Mouse (Mus musculus) gastrocnemius, adult 2 months (tissue): ENCODE measurements around the gene Ankrd60. TPM values are rescaled to one million over a fixed set of nuclear protein-coding genes. Genes with fewer than 3 reads are reported as not detected.

ENCODE experiments used
- DNase-seq: peaks from one replicate; pipeline ENCODE4 v3.0.0; 2022
- H3K27ac ChIP-seq: fragments of 200-600 bp; 2 replicates; pipeline ENCODE4 v1.8.1; 2022; ENCODE audit warnings: mild to moderate bottlenecking
- H3K4me3 ChIP-seq: fragments of 200-600 bp; 2 replicates; pipeline ENCODE4 v1.8.1; 2022; ENCODE audit warnings: mild to moderate bottlenecking, moderate library complexity
- CTCF ChIP-seq: fragments of 200-600 bp; IDR thresholded peaks from 2 replicates; pipeline ENCODE4 v1.8.1; 2022; ENCODE audit warnings: antibody characterized with exemption, mild to moderate bottlenecking, moderate library complexity
- intact Hi-C: fragments of 180-260 bp; cut with DNase I; formaldehyde crosslinking; loops from one replicate; pipeline ENCODE4 v1.15.1; 2025
- total RNA-seq, 2 experiments: library from RNA; stranded (reverse); gene quantifications; 2 replicates each; pipeline ENCODE4 v1.2.3; 2021

The Ankrd60 gene
- total RNA-seq, 2 experiments from 2014 or later: not detected

DNA sequence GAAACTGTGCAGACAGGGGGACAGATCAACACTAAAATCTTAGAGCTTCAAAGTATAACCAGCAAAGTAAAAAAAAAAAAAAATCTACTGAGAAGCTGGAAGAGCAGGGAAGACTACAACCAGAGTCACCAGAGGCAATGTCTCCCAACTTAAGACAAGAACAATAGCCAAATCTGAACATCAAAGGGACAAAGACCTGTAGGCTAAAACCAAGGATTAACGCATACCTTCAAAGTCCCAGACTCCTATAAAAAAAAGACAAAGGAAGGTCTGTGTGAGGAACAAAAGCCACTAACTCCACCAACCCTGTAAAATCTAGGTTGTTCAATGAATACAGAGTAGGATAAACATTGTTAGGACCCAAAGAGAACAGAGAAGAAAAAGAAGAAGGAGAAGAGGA, 23.7 kb upstream of the Ankrd60 start:
- H3K27ac ChIP-seq: no peak overlapping the region
- no peak overlapping the region for H3K4me3 ChIP-seq
- DNase-seq: no peak
- intact Hi-C loops: no loop called here
- TF ChIP-seq CTCF: no peak

DNA sequence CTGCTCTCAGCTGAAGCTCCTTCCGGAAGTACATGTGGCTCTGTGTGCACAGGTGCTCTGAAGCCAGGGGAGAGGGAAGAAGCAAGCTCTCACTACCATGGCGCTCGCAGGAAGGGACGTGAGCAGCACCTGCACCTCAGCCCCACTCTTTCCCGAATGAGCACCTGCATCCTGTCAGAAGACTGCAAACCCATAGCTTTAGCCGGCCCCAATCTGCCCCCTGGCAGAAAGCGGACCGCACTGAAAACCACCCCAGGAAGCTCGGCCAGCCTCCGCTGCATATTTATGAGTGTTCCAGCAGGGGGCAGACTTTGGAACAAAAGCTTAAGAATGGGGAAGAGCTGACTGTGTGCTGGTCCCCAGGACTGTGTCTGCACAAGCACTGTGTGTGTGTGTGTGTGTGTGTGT, 17.2 kb upstream of the Ankrd60 start:
- peak; percentile 57 for TF ChIP-seq CTCF
- intact Hi-C loops: no loop called here
- DNase-seq: no peak
- H3K27ac ChIP-seq: no peak overlapping the region
- no peak overlapping the region for H3K4me3 ChIP-seq

DNA sequence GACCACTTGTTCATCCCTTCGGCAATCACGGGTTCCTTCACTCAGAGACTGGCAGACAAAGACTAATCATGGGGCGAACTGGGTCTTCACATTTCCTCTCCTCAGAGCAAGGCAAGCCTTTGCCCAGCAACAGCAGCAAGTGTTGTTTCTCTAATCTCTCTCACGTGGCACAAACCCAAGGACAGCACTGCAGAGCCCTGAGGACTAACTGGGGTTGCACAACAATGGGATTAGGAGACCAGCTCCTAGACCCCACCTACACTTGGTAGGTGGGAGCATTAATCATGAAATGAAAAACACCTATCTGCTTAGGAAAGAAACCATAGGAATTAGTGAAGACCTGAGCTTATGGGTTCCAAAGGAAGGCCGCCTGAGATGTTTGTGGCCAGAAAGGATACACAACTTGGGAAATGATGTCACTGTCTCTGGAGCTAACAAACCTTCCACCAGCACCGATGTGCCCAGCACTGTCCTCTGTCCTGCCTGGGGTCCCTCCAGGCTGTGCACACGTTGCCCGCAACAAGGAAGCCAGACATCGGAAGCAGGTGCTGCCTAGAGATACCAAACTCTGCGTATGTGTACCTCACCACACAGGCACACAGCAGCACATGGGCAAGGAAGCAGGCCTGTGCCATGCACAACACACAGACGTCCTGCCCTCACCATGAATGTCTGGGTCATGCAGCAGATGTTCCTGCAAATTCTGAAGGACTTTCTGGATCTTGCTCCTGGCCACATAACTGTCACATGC, 16.3 kb upstream of the Ankrd60 start:
- intact Hi-C loops: loop anchor here (5.0 kb wide), 1 partner anchor 703 kb away; no protein-coding TSS in a partner anchor
- Histone ChIP-seq H3K4me3 (no peak overlapping the region), H3K27ac (no peak overlapping the region)
- TF ChIP-seq CTCF: no peak
- DNase-seq: no peak

DNA sequence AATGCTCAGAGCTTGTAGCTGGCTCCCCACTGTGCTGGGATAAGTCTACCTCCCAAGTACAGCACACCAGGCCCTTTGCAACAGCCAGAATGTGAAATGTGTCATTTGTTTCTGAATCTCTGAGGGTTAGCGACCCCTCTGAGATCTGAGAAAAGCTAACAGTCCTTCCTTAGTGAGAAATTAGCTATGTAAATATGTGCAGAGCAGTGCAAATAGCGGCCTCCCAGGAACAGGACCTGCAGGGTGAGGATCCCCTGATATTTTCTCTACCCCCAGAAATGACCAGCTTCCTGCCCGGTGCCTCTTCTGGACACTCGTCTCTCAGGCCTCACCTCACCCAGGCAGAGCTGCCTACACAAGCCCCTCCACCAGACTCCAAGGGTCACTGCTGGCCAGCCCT, 15.7 kb upstream of the Ankrd60 start:
- no peak for TF ChIP-seq CTCF

DNA sequence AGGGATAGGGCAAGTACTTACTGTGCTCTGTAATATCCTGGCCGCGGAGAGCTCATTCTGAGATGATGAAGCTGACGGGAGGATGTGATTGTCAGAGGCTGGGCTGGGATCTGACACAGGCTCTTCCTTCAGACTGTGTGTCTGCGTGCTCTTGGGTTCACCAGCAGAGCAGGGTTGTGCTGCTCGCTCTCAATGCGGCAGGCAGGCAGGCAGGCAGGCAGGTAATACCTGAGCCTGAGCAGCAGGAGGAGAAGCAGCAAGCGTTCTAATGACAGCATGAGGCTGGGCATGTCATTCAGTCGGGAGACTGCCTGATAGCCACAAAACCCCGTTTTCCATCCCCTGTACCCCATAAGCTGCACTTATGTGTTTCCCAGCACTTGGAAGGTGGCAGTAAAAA, 14.6 kb upstream of the Ankrd60 start:
- Histone ChIP-seq H3K27ac (no peak overlapping the region), H3K4me3 (no peak overlapping the region)
- intact Hi-C loops: loop anchor here (5.0 kb wide), 1 partner anchor 705 kb away; no protein-coding TSS in a partner anchor
- no peak for DNase-seq
- TF ChIP-seq CTCF: no peak

More for the DNA sequence above, 15.7 kb upstream of the Ankrd60 start:
- DNase-seq: no peak
- H3K27ac ChIP-seq: no peak overlapping the region
- intact Hi-C loops: loop anchor here (5.0 kb wide), 1 partner anchor 703 kb away; no protein-coding TSS in a partner anchor
- no peak overlapping the region for H3K4me3 ChIP-seq

DNA sequence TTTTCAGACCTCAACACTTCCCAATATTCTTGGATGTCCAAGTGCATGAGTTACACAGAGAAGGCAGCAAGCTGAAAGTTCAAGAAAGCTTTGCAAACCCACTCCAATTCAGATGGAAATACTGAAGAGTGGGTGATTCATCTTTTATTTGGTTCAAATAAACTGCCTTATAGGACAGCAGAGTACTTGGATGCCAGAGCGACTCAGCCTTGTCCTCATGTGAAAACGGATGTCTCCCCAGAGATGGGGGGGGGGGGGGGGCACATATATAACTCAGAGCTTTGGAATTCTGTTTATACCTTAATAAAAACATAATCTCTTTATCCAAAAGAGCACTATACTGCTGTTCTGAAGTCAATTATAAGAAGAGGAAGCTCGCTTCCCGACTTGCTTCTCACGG, 9.2 kb upstream of the Ankrd60 start:
- H3K4me3 ChIP-seq: no peak overlapping the region
- intact Hi-C loops: loop anchor here (5.0 kb wide), 2 partner anchors 490 to 695 kb away; partner anchors contain the start of genes Gnas and Stx16
- no peak for TF ChIP-seq CTCF
- DNase-seq: no peak
- H3K27ac ChIP-seq: no peak overlapping the region

DNA sequence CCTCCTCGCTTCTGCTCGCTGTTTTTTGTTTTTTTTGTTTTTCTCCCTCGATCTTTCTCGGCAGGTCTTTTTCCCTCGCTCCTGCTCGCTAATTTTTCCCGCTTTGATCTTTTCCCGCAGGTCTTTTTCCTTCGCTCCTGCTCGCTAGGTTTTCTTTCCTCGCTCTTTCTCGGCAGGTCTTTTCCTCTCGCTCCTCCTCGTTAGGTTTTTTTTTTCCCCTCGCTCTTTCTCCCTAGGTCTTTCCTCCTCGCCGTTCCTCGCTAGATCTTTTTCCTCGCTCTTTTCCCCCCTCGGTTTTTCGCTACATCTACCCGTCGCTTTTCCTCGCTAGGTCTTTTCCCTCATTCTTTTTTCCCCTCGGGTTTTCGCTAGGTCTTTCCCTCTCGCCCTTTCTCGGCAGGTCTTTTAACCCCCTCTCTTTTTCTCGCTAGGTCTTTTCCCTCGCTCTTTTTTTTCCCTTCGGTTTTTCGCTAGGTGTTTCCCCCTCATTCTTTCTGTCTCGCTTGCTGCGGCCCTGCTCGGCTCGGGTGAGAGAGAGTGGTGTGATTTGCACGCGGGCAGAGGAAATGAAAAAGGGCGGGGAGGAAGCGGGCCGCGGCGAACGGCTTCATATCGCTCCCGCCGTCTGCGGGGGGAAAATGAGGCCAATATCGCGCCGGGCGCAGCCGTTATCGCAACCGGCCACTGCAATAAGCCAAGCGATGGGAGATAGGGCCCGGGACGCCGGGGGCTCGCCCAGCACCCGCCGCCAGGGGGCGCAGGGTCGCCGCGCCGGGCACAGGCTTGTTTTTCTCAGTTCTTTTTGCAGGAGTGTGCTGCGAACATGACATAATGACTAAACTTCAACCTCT, 8.2 kb upstream of the Ankrd60 start:
- intact Hi-C loops: loop anchor here (5.0 kb wide), 2 partner anchors 491 to 696 kb away; partner anchors contain the start of genes Gnas and Stx16
- peak; percentile 85 for DNase-seq
- Histone ChIP-seq H3K4me3 (peak overlapping the region; percentile 73), H3K27ac (peak overlapping the region; percentile 66)
- no peak; the same call in 1 of the 2 replicates for TF ChIP-seq CTCF

DNA sequence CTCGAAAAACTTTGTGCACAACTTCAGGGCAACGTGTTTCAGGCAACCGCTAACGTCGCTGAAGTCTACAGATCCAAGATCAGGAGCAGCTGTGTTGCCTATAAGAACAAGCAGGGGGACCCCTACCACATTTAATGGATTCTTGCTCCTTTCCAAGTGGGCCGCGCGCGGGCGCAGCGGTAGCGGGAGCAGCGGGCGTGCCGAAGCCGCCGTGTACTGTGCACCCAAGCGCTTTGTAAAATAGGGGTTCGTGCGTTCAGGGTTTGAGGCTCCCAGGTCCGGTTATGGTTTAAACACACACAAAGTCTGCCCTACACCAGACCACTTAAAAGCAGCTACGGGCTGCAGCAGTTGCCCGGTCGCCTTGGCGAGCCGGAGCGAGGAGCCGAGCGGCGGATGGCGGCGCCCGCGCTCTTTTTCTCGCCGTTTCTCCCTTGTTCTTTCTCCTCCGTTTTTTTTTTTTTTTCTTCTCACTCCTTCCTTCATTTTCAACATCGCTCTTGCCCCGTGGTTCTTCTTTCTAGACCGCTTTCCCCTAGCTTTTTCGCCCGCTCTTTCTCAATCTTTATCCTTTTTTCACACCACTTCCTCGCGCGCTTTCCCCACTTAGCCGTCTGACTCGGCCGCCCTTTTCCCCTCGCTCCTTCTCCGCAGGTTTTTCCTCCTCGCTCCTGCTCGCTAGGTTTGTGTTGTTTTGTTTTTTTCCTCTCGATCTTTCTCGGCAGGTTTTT, 7.4 kb upstream of the Ankrd60 start:
- H3K27ac ChIP-seq: peak overlapping the region; percentile 66
- no peak for TF ChIP-seq CTCF
- H3K4me3 ChIP-seq: peak overlapping the region; percentile 73
- intact Hi-C loops: loop anchor here (5.0 kb wide), 2 partner anchors 492 to 697 kb away; partner anchors contain the start of genes Gnas and Stx16
- DNase-seq: peak; percentile 36

DNA sequence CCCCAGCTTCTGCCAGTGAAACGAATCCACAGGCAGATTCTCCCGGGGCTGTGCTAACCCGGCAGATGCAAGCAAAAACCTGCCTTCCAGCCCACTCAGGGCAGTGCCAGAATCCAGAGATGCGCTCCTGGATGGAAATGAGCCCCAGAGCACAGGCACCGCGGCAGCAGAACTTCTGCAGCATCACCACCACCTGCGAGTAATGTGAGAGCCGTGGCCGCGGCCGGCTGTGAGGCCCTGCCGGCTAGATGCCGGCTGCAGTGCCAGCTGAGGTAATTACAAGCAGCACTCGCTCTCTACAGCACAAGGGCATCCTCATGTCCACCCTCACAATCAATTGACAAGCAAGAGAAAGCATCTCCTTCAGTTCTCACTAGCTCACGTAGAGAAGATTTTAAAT, 6.2 kb upstream of the Ankrd60 start:
- intact Hi-C loops: loop anchor here (5.0 kb wide), 1 partner anchor 528 kb away; the partner anchor contains the start of gene Npepl1
- no peak for TF ChIP-seq CTCF
- peak overlapping the region; percentile 35; the same call in 1 of the 2 replicates for H3K27ac ChIP-seq
- DNase-seq: peak; percentile 39
- H3K4me3 ChIP-seq: no peak overlapping the region

DNA sequence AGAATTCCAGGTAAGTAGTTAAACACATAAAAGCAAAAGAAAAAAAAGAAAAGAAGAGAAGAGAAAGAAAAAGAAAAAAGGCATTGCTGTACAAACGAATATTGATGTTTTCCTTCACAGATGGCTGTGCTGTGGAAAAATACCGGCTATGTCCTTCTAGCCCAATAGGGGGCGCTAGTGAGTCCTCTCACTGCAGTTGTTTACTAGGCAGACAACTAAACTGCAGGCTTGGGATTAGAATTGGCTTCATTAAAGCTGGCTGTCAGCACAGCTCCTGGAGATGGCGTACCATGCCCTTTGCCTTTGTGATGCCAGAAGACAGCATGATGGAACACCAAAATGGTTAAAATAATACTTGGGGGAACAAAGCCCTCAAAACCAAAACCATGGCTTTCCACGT, 5.3 kb upstream of the Ankrd60 start:
- peak; percentile 85 for TF ChIP-seq CTCF
- DNase-seq: peak; percentile 12
- intact Hi-C loops: loop anchor here (5.0 kb wide), 1 partner anchor 529 kb away; the partner anchor contains the start of gene Npepl1
- Histone ChIP-seq H3K27ac (no peak overlapping the region), H3K4me3 (no peak overlapping the region)

DNA sequence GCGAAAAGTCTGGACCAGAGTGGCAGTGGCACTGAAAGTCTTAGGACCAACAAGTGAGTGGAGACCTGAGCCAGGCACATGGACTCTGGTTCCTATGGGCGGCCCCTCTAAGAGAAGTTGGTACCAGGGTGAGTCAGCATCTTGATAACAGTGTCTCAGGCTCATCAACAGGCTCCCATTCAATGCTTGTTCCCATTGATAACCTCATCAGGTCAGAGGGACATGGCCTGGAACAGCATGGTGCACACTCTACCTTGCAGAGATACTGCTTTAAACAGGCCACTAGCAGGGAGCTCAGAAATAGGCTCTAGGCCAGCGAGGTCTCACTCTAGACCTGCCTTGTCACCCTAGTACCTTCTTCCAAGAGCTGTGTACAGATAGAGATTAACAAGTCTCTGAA, 4.7 kb upstream of the Ankrd60 start:
- Histone ChIP-seq H3K4me3 (no peak overlapping the region), H3K27ac (no peak overlapping the region)
- DNase-seq: peak; percentile 10
- no peak for TF ChIP-seq CTCF
- intact Hi-C loops: loop anchor here (5.0 kb wide), 1 partner anchor 529 kb away; the partner anchor contains the start of gene Npepl1

DNA sequence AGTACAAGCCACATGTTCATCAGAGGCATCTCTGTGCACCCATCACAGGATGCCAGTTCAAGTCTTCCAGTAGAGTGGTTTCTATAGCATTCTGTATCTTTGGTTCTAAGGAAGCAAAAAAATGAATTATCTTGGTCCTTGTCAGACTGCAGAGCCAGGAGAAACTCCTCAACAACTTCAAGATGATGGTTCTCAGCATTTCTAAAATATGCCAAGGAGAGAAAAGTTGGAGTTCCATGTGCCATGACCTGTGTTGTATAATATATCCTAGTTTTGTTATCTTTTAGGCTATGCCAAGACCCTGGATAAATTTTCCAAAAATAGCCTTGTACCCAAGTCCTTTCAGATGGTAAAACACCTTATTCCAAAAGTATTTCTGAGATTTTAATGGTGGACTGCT, 2.9 kb upstream of the Ankrd60 start:
- no peak overlapping the region for H3K27ac ChIP-seq
- intact Hi-C loops: loop anchor here (5.0 kb wide), 1 partner anchor 531 kb away; the partner anchor contains the start of gene Npepl1
- TF ChIP-seq CTCF: no peak
- no peak overlapping the region for H3K4me3 ChIP-seq
- DNase-seq: no peak
